Mouse (Mus musculus) liver, embryonic 14 days (tissue): Measurements from ENCODE around the gene Sema4f. TPM values are rescaled to one million over a fixed set of nuclear protein-coding genes. Genes with fewer than 3 reads are reported as not detected.

Source experiments
- polyA plus RNA-seq: library from polyadenylated mRNA; depleted of rRNA; stranded (reverse); fragments of >200 nt; gene quantifications from 2 replicates; pipeline ENCODE4 v1.2.3, GENCODE M21; 2012; rRNA removed

Sema4f gene
- 0.02 and 0.05 TPM in 2 replicates for polyA plus RNA-seq

DNA sequence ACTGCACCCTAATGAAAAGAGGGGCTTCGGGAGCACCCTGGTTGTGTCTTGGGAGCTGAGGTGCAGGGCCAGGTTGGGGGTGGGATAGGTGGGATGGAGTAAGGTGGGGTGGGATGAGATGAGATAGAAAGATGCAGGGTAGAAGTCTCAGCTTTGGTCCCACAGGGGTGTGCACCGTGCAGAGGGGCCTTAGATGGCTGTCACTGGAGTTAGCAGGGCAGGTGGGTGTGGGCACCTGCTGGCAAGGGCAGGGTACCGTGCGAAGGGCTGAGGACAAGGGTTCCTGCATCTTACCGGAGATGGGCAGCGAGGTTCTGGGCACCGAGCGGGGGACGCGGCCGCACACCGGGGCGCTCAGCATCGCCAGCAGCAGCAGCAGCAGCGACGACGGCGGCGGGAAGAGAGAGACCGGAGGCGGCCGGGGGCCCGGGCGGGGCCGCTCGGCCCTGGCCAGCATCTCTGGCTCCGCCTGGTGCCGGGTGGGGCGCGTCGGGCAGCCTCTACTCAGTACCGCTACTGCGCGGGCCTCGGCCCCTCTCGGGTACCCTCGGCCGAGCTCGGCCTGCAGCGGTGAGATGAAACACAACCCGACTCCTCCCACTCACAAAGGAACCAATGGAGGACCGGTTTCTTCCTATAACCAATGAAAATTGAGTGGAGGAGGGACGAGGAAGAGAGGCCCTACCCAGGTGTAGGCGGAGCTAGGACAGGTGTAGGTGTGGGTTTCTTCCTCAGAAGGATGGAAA, at the start of gene Sema4f:
Sema4f (minus strand) TSS at position 603 of the 746 bp plus-strand sequence.

DNA sequence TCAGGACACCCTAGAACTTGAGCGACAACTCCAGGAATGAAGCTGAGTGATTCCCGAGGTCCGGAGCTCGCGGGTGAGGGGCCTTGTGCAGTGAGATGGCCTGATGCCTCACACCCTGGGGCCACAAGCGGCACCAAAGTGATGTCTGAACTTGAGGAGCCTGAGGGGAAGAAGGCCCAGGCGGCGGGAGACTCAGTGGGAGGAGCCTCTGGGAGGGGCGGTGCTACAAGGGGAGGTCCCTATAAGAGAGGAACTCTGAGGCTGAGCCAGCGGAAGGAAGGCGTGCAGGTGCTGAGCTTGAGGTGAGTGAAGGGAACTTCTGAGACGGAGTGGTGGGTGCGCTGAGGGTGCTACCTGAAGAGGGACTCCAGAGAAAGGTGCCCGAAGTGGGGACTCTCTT, 7.1 kb upstream of the Sema4f start, which contains the start of gene M1ap:
M1ap (plus strand) TSS at position 252 of the 400 bp plus-strand sequence.

Other genes with a start within 250 kb of the Sema4f start
- 16.6 and 21.7 TPM in 2 replicates for gene Pole4, start 234.4 kb downstream of the Sema4f start, polyA plus RNA-seq
- gene Hk2, start 165.3 kb downstream of the Sema4f start, polyA plus RNA-seq, result 3.3 and 4.1 TPM in 2 replicates
- 7.5 and 8.6 TPM in 2 replicates for gene M1ap, start 7.1 kb upstream of the Sema4f start, polyA plus RNA-seq
- 13.6 and 15.5 TPM in 2 replicates for gene Dok1, start 93.7 kb upstream of the Sema4f start, polyA plus RNA-seq
- gene Loxl3, start 94.4 kb upstream of the Sema4f start, polyA plus RNA-seq, result 1.2 and 1.5 TPM in 2 replicates
- gene Aup1, start 114.8 kb upstream of the Sema4f start, polyA plus RNA-seq, result 147 and 167 TPM in 2 replicates
- gene Htra2, start 115.5 kb upstream of the Sema4f start, polyA plus RNA-seq, result 71.6 and 81.9 TPM in 2 replicates
- 6.2 and 8.0 TPM in 2 replicates for gene Dqx1, start 118.1 kb upstream of the Sema4f start, polyA plus RNA-seq
- not detected in 2 replicates for gene Tlx2, start 130.5 kb upstream of the Sema4f start, polyA plus RNA-seq
- 18.8 and 20.7 TPM in 2 replicates for gene Pcgf1, start 138.1 kb upstream of the Sema4f start, polyA plus RNA-seq
- gene Lbx2, start 146.6 kb upstream of the Sema4f start, polyA plus RNA-seq, result 0.18 and 0.19 TPM in 2 replicates
- 1.0 and 1.1 TPM in 2 replicates for gene Ccdc142, start 161.8 kb upstream of the Sema4f start, polyA plus RNA-seq
- 2.1 TPM in 2 replicates for gene Gm42688, start 161.8 kb upstream of the Sema4f start, polyA plus RNA-seq
- gene Mrpl53, start 169.3 kb upstream of the Sema4f start, polyA plus RNA-seq, result 55.1 and 55.3 TPM in 2 replicates
- gene Mogs, start 175.7 kb upstream of the Sema4f start, polyA plus RNA-seq, result 32.2 and 34.8 TPM in 2 replicates
- 23.2 and 27.5 TPM in 2 replicates for gene Wbp1, start 181.8 kb upstream of the Sema4f start, polyA plus RNA-seq
- 11.3 and 11.9 TPM in 2 replicates for gene Ino80b, start 185.7 kb upstream of the Sema4f start, polyA plus RNA-seq
- gene Rtkn, start 195.7 kb upstream of the Sema4f start, polyA plus RNA-seq, result 9.4 and 10.2 TPM in 2 replicates
- gene Wdr54, start 216.6 kb upstream of the Sema4f start, polyA plus RNA-seq, result 0.29 and 0.36 TPM in 2 replicates
- gene 1700003E16Rik, start 216.6 kb upstream of the Sema4f start, polyA plus RNA-seq, result 0.01 and 0.02 TPM in 2 replicates
- gene Dctn1, start 226.2 kb upstream of the Sema4f start, polyA plus RNA-seq, result 20.0 and 20.7 TPM in 2 replicates